Mouse (Mus musculus) CH12.LX (cell line): ENCODE data around the gene Kcnq4. TPM values are rescaled to one million over a fixed set of nuclear protein-coding genes. Genes with fewer than 3 reads are reported as not detected.

Experiments
- DNase-seq: peaks from one replicate; pipeline ENCODE4 v3.0.0-alpha.2; 2013; ENCODE audit errors: extremely low read depth
- H3K27ac ChIP-seq: 2 replicates; pipeline ENCODE4 v1.5.1; 2012; ENCODE audit warnings: low read depth, mild to moderate bottlenecking, control low read depth, moderate library complexity; ENCODE audit not compliant: insufficient read depth
- H3K27me3 ChIP-seq: replicated peaks from 2 replicates; pipeline ENCODE3; 2012; ENCODE audit warnings: inconsistent platforms
- H3K36me3 ChIP-seq, 2 experiments: replicated peaks in 1 of 2; 2 replicates each; pipeline versions ENCODE3 to v1.6.1; 2012; ENCODE audit warnings: inconsistent platforms in 1 of 2, low read length in 1 of 2, mild to moderate bottlenecking in 1 of 2, mixed read lengths in 1 of 2, moderate library complexity in 1 of 2; ENCODE audit not compliant: control insufficient read depth in 1 of 2, insufficient read depth in 1 of 2
- H3K4me1 ChIP-seq, 2 experiments: 2 replicates each; pipeline ENCODE4 v1.6.1; 2012; ENCODE audit warnings: inconsistent platforms in 1 of 2, moderate library complexity in 1 of 2; ENCODE audit not compliant: insufficient read depth in 2 of 2, control insufficient read depth in 1 of 2
- H3K4me2 ChIP-seq: 2 replicates; pipeline ENCODE4 v1.6.1; 2012; ENCODE audit warnings: low read depth, mild to moderate bottlenecking, control low read depth; ENCODE audit not compliant: poor library complexity, insufficient read depth, severe bottlenecking
- H3K4me3 ChIP-seq, 3 experiments: fragments of 150-350 bp in 1 of 3; sonication (generic) in 1 of 3; replicated peaks in 1 of 3; 2 replicates each; pipeline versions ENCODE3 to v1.5.1; 2011 to 2012; ENCODE audit warnings: low read depth in 2 of 3, low read length in 2 of 3, mild to moderate bottlenecking in 2 of 3, moderate library complexity in 2 of 3, control low read depth in 1 of 3, improper control_type of control experiment in 1 of 3, inconsistent platforms in 1 of 3, mixed read lengths in 1 of 3; ENCODE audit not compliant: poor library complexity in 1 of 3
- H3K79me2 ChIP-seq: replicated peaks from 2 replicates; pipeline ENCODE4 v1.6.1; 2012; ENCODE audit warnings: mild to moderate bottlenecking, moderate library complexity; ENCODE audit not compliant: control insufficient read depth, poor library complexity, insufficient read depth, severe bottlenecking; ENCODE audit errors: extremely low read depth
- H3K9ac ChIP-seq: 2 replicates; pipeline ENCODE4 v1.6.1; 2012; ENCODE audit warnings: low read depth, mild to moderate bottlenecking, control low read depth, moderate library complexity; ENCODE audit not compliant: insufficient read depth
- H3K9me3 ChIP-seq: replicated peaks from 2 replicates; pipeline ENCODE3; 2012; ENCODE audit warnings: low read length, inconsistent platforms, mixed read lengths
- BHLHE40 ChIP-seq: IDR thresholded peaks from 2 replicates; pipeline ENCODE4 v1.6.1; 2011; ENCODE audit warnings: mild to moderate bottlenecking, low read depth, low read length, improper control_type of control experiment
- CHD1 ChIP-seq: IDR thresholded peaks from 2 replicates; pipeline ENCODE4 v1.6.1; 2012; ENCODE audit warnings: low read depth, low read length, improper control_type of control experiment, inconsistent platforms
- CHD2 ChIP-seq: IDR thresholded peaks from 2 replicates; pipeline ENCODE4 v1.6.1; 2011; ENCODE audit warnings: low read length, improper control_type of control experiment
- E2F4 ChIP-seq: IDR thresholded peaks from 2 replicates; pipeline ENCODE4 v1.6.1; 2011; ENCODE audit warnings: low read depth, low read length, improper control_type of control experiment; ENCODE audit not compliant: insufficient replicate concordance
- ELF1 ChIP-seq: IDR thresholded peaks from 2 replicates; pipeline ENCODE4 v1.6.1; 2014; ENCODE audit warnings: low read depth, mild to moderate bottlenecking, inconsistent platforms, low read length, improper control_type of control experiment
- EP300 ChIP-seq: IDR thresholded peaks from 2 replicates; pipeline ENCODE4 v1.6.1; 2011; ENCODE audit warnings: low read length, improper control_type of control experiment
- ETS1 ChIP-seq: conservative IDR thresholded peaks from 2 replicates; pipeline ENCODE4 v1.6.1; 2012; ENCODE audit warnings: low read depth, mild to moderate bottlenecking, inconsistent platforms, low read length, improper control_type of control experiment, moderate library complexity
- HCFC1 ChIP-seq: IDR thresholded peaks from 2 replicates; pipeline ENCODE4 v1.6.1; 2012; ENCODE audit warnings: low read depth, mild to moderate bottlenecking, inconsistent platforms, low read length, improper control_type of control experiment
- IRF4 ChIP-seq: IDR thresholded peaks from 2 replicates; pipeline ENCODE4 v1.6.1; 2014; ENCODE audit warnings: low read depth, mild to moderate bottlenecking, inconsistent platforms, low read length, improper control_type of control experiment
- JUN ChIP-seq: IDR thresholded peaks from 2 replicates; pipeline ENCODE4 v1.6.1; 2011; ENCODE audit warnings: low read depth, mild to moderate bottlenecking, low read length, improper control_type of control experiment, moderate library complexity; ENCODE audit not compliant: insufficient read depth
- JUND ChIP-seq: conservative IDR thresholded peaks from 2 replicates; pipeline ENCODE4 v1.6.1; 2011; ENCODE audit warnings: low read depth, low read length, improper control_type of control experiment
- KAT2A ChIP-seq: IDR thresholded peaks from 2 replicates; pipeline ENCODE4 v1.6.1; 2012; ENCODE audit warnings: low read length, improper control_type of control experiment, inconsistent platforms; ENCODE audit not compliant: insufficient replicate concordance
- MAFK ChIP-seq: IDR thresholded peaks from 2 replicates; pipeline ENCODE4 v1.6.1; 2011; ENCODE audit warnings: low read length, improper control_type of control experiment; ENCODE audit not compliant: insufficient replicate concordance
- MAX ChIP-seq: IDR thresholded peaks from 2 replicates; pipeline ENCODE4 v1.6.1; 2011; ENCODE audit warnings: low read length, improper control_type of control experiment
- MAZ ChIP-seq: IDR thresholded peaks from 2 replicates; pipeline ENCODE4 v1.6.1; 2012; ENCODE audit warnings: low read depth, mild to moderate bottlenecking, inconsistent platforms, low read length, improper control_type of control experiment, moderate library complexity
- MEF2A ChIP-seq: IDR thresholded peaks from 2 replicates; pipeline ENCODE4 v1.6.1; 2014; ENCODE audit warnings: low read depth, mild to moderate bottlenecking, inconsistent platforms, low read length, improper control_type of control experiment, borderline replicate concordance
- MXI1 ChIP-seq: IDR thresholded peaks from 2 replicates; pipeline ENCODE4 v1.6.1; 2011; ENCODE audit warnings: mild to moderate bottlenecking, low read depth, low read length, improper control_type of control experiment
- MYC ChIP-seq: IDR thresholded peaks from 2 replicates; pipeline ENCODE4 v1.6.1; 2011; ENCODE audit warnings: low read depth, mild to moderate bottlenecking, improper control_type of control experiment, low read length
- NRF1 ChIP-seq: IDR thresholded peaks from 2 replicates; pipeline ENCODE4 v1.6.1; 2014; ENCODE audit warnings: low read depth, mild to moderate bottlenecking, inconsistent platforms, low read length, improper control_type of control experiment, moderate library complexity
- PAX5 ChIP-seq: IDR thresholded peaks from 2 replicates; pipeline ENCODE4 v1.6.1; 2012; ENCODE audit warnings: low read length, inconsistent platforms, mixed read lengths
- POLR2A ChIP-seq: IDR thresholded peaks from 2 replicates; pipeline ENCODE4 v1.6.1; 2011; ENCODE audit warnings: low read depth, mild to moderate bottlenecking, improper control_type of control experiment, low read length
- RCOR1 ChIP-seq: conservative IDR thresholded peaks from 2 replicates; pipeline ENCODE4 v1.6.1; 2012; ENCODE audit warnings: low read depth, mild to moderate bottlenecking, inconsistent platforms, low read length, improper control_type of control experiment
- SIN3A ChIP-seq: IDR thresholded peaks from 2 replicates; pipeline ENCODE4 v1.6.1; 2012; ENCODE audit warnings: low read length, improper control_type of control experiment, inconsistent platforms
- SMC3 ChIP-seq: IDR thresholded peaks from 2 replicates; pipeline ENCODE4 v1.6.1; 2011; ENCODE audit warnings: low read depth, low read length, improper control_type of control experiment
- TBP ChIP-seq: conservative IDR thresholded peaks from 2 replicates; pipeline ENCODE4 v1.6.1; 2011; ENCODE audit warnings: low read depth, low read length, improper control_type of control experiment
- TCF12 ChIP-seq: IDR thresholded peaks from 2 replicates; pipeline ENCODE4 v1.6.1; 2014; ENCODE audit warnings: low read depth, mild to moderate bottlenecking, inconsistent platforms, low read length, improper control_type of control experiment
- UBTF ChIP-seq: IDR thresholded peaks from 2 replicates; pipeline ENCODE4 v1.6.1; 2012; ENCODE audit warnings: low read depth, mild to moderate bottlenecking, inconsistent platforms, low read length, improper control_type of control experiment, moderate library complexity
- USF1 ChIP-seq: IDR thresholded peaks from 2 replicates; pipeline ENCODE4 v1.6.1; 2014; ENCODE audit warnings: low read depth, mild to moderate bottlenecking, inconsistent platforms, low read length, improper control_type of control experiment
- ZC3H11A ChIP-seq: IDR thresholded peaks from 2 replicates; pipeline ENCODE4 v1.6.1; 2012; ENCODE audit warnings: low read depth, mild to moderate bottlenecking, inconsistent platforms, low read length, improper control_type of control experiment
- ZMIZ1 ChIP-seq: IDR thresholded peaks from 2 replicates; pipeline ENCODE4 v1.6.1; 2012; ENCODE audit warnings: low read depth, mild to moderate bottlenecking, inconsistent platforms, low read length, improper control_type of control experiment
- ZNF384 ChIP-seq: IDR thresholded peaks from 2 replicates; pipeline ENCODE4 v1.6.1; 2012; ENCODE audit warnings: low read depth, low read length, improper control_type of control experiment, inconsistent platforms
- dilution Hi-C: fragments of 300-500 bp; cut with MboI; formaldehyde crosslinking; loops from 2 replicates; pipeline ENCODE4 v1.14.3; 2020; ENCODE audit warnings: low sequenced_read_pairs; ENCODE audit not compliant: extremely low pct_unique_long_range_greater_than_20kb, extremely low pct_ligation_motif_present
- in situ Hi-C: fragments of 300-500 bp; cut with MboI; formaldehyde crosslinking; loops from 3 replicates; pipeline ENCODE4 v1.14.3; 2019; ENCODE audit warnings: low sequenced_read_pairs, low pct_ligation_motif_present, low pct_unique_long_range_greater_than_20kb, mixed read lengths
- polyA plus RNA-seq: library from polyadenylated mRNA; unstranded; fragments of >175 nt; gene quantifications from 2 replicates; pipeline ENCODE4 v1.2.1, GENCODE M21; 2012; ENCODE audit warnings: low read depth; ENCODE audit not compliant: insufficient read length
- total RNA-seq, 2 experiments: library from RNA; depleted of rRNA; stranded (reverse); fragments of 300-350 nt in 1 of 2; fragments of >200 nt in 1 of 2; gene quantifications; 2 replicates each; pipeline ENCODE4 v1.2.3; 2012 to 2014

The Kcnq4 gene
- total and polyA plus RNA-seq, 3 experiments, result 0.08 to 0.10 TPM; not detected in 1

DNA sequence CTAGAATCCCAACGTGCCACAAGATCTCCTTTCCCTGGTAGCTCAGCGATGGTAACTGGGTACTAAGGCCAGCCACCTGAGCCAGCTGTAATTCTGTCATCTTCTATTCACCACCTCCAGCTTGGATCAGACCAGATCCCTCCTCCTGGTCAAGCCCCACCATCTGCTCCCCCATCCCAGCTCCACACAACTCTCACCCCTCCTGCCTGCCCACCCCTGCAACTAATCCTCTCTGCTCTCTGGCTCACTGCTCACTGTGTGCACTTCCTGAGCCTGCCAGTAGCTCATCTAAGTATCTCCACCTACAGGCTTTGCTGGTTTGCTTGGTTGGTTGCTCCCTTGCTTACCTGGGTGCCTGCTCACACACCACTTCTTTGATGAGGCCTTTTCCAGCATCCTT is 26.8 kb downstream of the Kcnq4 start:
- Histone ChIP-seq H3K27ac (no peak overlapping the region), H3K9me3 (no peaks in the 10 kb centered on the region), H3K4me2 (no peak overlapping the region), H3K27me3 (peaks cover 19% of the 10 kb centered on the region), H3K9ac (no peak overlapping the region), H3K4me3 (no peak overlapping the region), H3K79me2 (no peaks in the 10 kb centered on the region), H3K36me3 (no peaks in the 10 kb centered on the region), H3K4me1 (peaks cover 14 to 29% of the 10 kb centered on the region in 2 experiments)
- DNase-seq, result no peak
- in situ Hi-C loops, result no loop called here
- TF ChIP-seq ZNF384, result no peak
- TF ChIP-seq MAFK, result no peak
- no peak for TF ChIP-seq TCF12
- no peak for TF ChIP-seq KAT2A
- TF ChIP-seq ELF1, result no peak
- TF ChIP-seq MEF2A, result no peak
- TF ChIP-seq HCFC1, result no peak
- dilution Hi-C loops, result no loop called here

GRCm38 (mm10) chr4:120719152-120719551 is 29.3 kb downstream of the Kcnq4 start:
- Histone ChIP-seq H3K9ac (no peak overlapping the region), H3K4me2 (0 out of 2 replicates have a peak overlapping the region, but pooled peaks have one; percentile 33), H3K27ac (no peak overlapping the region), H3K4me1 (peaks cover 21 to 35% of the 10 kb centered on the region in 2 experiments), H3K36me3 (no peaks in the 10 kb centered on the region), H3K9me3 (no peaks in the 10 kb centered on the region), H3K4me3 (no peak overlapping the region), H3K79me2 (no peaks in the 10 kb centered on the region), H3K27me3 (peaks cover 9% of the 10 kb centered on the region)
- dilution Hi-C loops (no loop called here), in situ Hi-C loops (no loop called here)
- peak; percentile 55 for DNase-seq
- TF ChIP-seq MAZ (0 out of 2 replicates have a peak, but pooled peaks have one; percentile 20), MXI1 (peak; percentile 41; the same call in 1 of the 2 replicates), ZMIZ1 (no peak), JUN (0 out of 2 replicates have a peak, but pooled peaks have one; percentile 44), NRF1 (no peak), RCOR1 (no peak; the same call in 1 of the 2 replicates), CHD2 (peak; percentile 31; the same call in 1 of the 2 replicates), ETS1 (peak; percentile 90), SMC3 (no peak), BHLHE40 (peak; percentile 90), ZNF384 (no peak), EP300 (peak; percentile 81), MYC (0 out of 2 replicates have a peak, but pooled peaks have one; percentile 67), JUND (peak; percentile 29; the same call in 1 of the 2 replicates), TBP (no peak), ELF1 (0 out of 2 replicates have a peak, but pooled peaks have one; percentile 24), MAFK (peak; percentile 97), CHD1 (no peak), TCF12 (peak; percentile 66; the same call in 1 of the 2 replicates), SIN3A (0 out of 2 replicates have a peak, but pooled peaks have one; percentile 28), MAX (no peak), USF1 (no peak), MEF2A (peak; percentile 74; the same call in 1 of the 2 replicates), E2F4 (no peak), IRF4 (peak; percentile 92), POLR2A (no peak), ZC3H11A (no peak), UBTF (no peak), PAX5 (no peak)
